Mouse (Mus musculus): ENCODE results near the gene Dusp18.

Dusp18 gene

DNA sequence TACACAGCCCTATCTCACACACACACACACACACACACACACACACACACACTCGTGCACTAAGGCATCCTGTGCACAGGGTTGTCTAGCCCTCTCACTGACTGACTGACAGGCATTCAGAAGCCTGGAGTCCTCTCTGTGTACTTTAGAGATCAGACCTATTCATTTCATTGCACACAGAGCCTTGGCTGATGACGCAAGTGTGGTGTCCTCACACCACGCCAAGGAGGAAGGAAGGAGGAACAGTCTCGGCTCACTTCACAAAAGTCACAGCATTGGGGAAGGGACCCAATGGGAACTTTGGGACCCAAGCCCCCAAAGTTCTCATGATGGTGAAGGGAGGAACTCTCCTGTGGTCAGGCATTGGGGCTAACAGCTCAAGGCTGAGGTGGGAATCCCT is 35.0 kb downstream of the Dusp18 start:
- DNase-seq (ENCODE audit: low spot score in 2 of 2), result no peak

DNA sequence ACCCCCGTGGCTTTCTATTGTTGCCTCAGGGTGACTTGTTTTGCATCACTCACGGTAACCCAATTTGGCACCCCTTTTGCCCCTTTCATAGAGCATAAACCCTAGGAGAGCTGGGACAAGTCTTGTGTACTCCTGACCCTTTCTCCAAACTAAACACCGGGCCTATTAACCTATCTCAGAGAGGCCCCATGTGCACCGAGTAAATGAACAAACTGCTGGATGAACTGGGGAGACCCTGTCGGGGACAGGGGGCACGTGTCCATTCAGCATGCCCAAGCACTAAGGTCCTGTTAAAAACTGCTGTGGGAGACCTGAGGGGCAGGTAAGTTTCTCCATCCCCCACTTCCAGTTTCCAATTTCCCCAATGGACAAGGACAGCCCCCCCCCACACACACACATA is 35.9 kb downstream of the Dusp18 start:
- no peak for DNase-seq (ENCODE audit: low spot score in 2 of 2)

GRCm38 (mm10) chr11:3931511-3932211 is 36.6 kb downstream of the Dusp18 start, which contains the start of gene Tcn2:
Tcn2 (minus strand) TSS chr11:3932159.
- no peak for DNase-seq (ENCODE audit: low spot score in 2 of 2)

DNA sequence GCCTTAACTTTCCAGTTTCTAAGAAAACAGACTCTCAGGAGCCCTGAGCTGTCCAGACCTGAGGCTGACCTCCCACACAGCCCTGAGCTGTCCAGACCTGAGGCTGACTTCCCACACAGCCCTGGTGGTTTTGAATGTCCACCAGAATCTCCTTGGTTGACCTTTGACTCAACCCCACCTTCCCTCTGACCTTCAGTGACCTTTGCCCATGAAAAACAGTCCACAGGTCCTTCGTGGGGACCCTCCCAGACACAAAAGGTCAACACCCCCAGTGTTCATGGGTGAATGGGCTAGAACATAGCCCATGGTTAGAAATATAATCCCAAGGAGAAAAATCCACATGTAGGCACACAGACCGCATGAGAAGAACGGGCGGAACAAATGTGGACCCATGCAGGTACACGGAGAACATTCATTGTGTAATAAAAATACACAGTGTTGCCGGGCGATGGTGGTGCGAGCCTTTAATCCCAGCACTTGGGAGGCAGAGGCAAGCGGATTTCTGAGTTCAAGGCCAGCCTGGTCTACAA is 38.8 kb downstream of the Dusp18 start:
- DNase-seq (ENCODE audit: low spot score in 2 of 2), result no peak

DNA sequence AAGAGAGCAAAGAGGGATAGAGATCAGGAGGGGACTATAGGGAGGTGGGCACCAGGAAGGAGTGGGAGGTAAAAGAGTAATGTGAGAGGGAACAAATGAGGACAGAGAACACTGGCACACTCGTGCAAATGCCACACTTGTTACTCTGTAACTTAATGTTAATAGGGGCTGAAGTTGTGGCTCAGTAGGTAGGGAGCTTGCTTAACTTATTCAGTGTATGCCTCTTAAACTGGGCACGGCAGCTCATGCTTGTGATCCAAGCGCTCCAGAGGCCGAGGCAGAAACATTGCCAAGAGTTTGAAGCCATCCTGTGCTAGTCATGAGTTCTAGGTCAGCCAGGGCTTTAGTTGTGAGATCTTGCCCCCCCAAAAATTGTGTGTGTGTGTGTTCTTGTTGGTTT is 40.1 kb downstream of the Dusp18 start:
- DNase-seq (ENCODE audit: low spot score in 2 of 2), result no peak

- no peak for DNase-seq (ENCODE audit: low spot score in 2 of 2)
These were observed 41.3 kb downstream of the Dusp18 start for GRCm38 (mm10) chr11:3936318-3936717.

DNA sequence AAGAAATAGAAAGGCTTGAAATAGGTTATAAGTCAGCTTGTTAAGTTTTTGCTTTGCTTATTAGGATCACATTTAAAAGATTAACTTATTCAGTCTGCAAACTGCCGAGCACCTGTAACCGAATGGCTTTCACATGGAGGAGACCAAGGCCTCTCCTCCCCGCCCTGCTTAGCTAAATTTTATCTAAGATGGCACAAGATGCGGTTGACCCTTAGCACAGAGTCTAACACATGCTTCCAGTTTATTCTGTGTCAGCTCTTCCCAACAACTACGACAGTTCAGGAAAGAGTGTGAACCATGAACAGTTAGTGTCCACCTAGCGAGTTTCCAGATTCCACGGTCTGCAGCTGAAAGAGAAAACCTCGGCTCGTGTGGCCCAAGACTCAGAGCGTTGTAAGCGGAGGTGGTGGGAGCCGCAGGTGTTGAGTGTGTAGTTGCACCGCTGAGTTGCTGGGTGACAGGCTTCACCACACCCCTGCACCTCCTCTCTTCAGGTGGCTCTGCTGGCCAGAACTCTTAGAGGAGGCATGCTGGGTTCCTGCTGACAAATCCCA is 42.4 kb downstream of the Dusp18 start:
- DNase-seq (ENCODE audit: low spot score in 2 of 2), result no peak

DNA sequence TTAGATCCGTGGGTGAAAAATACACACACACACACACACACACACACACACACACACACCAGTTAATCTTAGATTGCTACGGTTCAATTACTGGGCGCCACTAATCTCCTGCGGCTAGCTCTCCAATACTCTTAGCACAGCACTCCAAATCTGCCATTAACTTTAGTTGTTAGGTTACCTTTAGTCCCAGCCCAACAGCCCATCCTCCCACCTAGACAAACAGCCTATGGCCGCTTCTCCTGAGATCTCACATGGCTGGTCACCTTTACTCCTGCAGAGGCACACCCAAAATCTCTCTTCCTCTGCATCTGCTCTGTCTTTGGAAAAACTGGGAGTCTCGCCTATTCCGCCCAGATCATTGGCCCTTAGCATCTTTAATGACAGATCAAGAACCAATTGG is 46.3 kb downstream of the Dusp18 start:
- DNase-seq (ENCODE audit: low spot score in 2 of 2), result no peak

DNA sequence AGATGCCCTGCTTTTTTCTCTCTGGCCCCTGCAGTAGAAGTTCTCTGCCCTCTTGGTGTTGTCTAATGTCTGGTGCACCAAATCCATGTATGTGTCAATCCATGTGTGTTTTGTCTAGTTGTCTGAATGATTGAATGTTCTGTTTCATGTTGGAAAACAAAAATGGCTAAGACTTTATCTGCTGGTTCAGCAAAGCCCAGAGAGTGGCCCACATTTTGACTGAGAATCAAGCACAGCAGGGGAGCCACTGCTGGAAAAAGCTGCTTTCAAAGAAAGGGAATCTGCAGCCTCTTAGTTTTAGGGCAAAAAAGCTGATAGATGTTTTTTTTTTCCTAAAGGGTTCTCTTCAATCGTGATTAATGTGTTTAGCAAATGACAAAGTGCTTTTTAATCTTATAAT is 51.3 kb downstream of the Dusp18 start:
- DNase-seq (ENCODE audit: low spot score in 2 of 2), result no peak
